Mouse (Mus musculus) cerebellum, adult 11-12 months (tissue): Measurements from ENCODE around the gene Frmpd3.
A peak's percentile ranks its signal among the peaks of the same experiment; 100 is the strongest.
"Not testable (repeated sequence)": the region's sequence is repeated elsewhere in the genome, so short reads cannot be mapped to it uniquely, and the experiment has no call there.

ENCODE experiments used
- DNase-seq: peaks from one replicate; pipeline ENCODE4 v3.0.0; 2022

Gene Frmpd3

GRCm38 (mm10) chrX:140341656-140342392, at the start of gene Frmpd3:
Gene Frmpd3, plus strand, starts transcription at chrX:140342263.
- no peak for DNase-seq

GRCm38 (mm10) chrX:140303731-140304130, 38.3 kb upstream of the Frmpd3 start:
- DNase-seq = no peak

- no peak for DNase-seq
These were observed 36.4 kb upstream of the Frmpd3 start for GRCm38 (mm10) chrX:140305652-140306051.

GRCm38 (mm10) chrX:140317931-140318330, 24.1 kb upstream of the Frmpd3 start:
- DNase-seq = no peak

GRCm38 (mm10) chrX:140319131-140319530, 22.9 kb upstream of the Frmpd3 start:
- DNase-seq = no peak

GRCm38 (mm10) chrX:140320671-140321070, 21.4 kb upstream of the Frmpd3 start:
- DNase-seq = not testable (repeated sequence)

- DNase-seq = no peak
These were observed 515 bp downstream of the Frmpd3 start for GRCm38 (mm10) chrX:140342393-140343163.

GRCm38 (mm10) chrX:140375628-140376027, 33.6 kb downstream of the Frmpd3 start:
- no peak for DNase-seq

- DNase-seq = no peak
These were observed 57.9 kb downstream of the Frmpd3 start for GRCm38 (mm10) chrX:140399986-140400385.

GRCm38 (mm10) chrX:140402904-140403303, 60.8 kb downstream of the Frmpd3 start:
- no peak for DNase-seq

- no peak for DNase-seq
These were observed 64.0 kb downstream of the Frmpd3 start for GRCm38 (mm10) chrX:140406079-140406478.

GRCm38 (mm10) chrX:140406501-140406900, 64.4 kb downstream of the Frmpd3 start:
- no peak for DNase-seq

GRCm38 (mm10) chrX:140407593-140407992, 65.5 kb downstream of the Frmpd3 start:
- DNase-seq = no peak

- no peak for DNase-seq
These were observed 76.4 kb downstream of the Frmpd3 start for GRCm38 (mm10) chrX:140418467-140418866.

GRCm38 (mm10) chrX:140427124-140427523, 85.1 kb downstream of the Frmpd3 start:
- no peak for DNase-seq

- DNase-seq = no peak
These were observed 86.2 kb downstream of the Frmpd3 start for GRCm38 (mm10) chrX:140428252-140428651.

- DNase-seq = no peak
These were observed 87.9 kb downstream of the Frmpd3 start for GRCm38 (mm10) chrX:140429985-140430384.

- peak; percentile 50 for DNase-seq
These were observed 88.4 kb downstream of the Frmpd3 start for GRCm38 (mm10) chrX:140430506-140430905.

GRCm38 (mm10) chrX:140431981-140432380, 89.9 kb downstream of the Frmpd3 start:
- DNase-seq = no peak

- DNase-seq = peak; percentile 12
These were observed 90.7 kb downstream of the Frmpd3 start for GRCm38 (mm10) chrX:140432786-140433185.

GRCm38 (mm10) chrX:140437906-140438305, 95.8 kb downstream of the Frmpd3 start:
- no peak for DNase-seq

- DNase-seq = no peak
These were observed 103.5 kb downstream of the Frmpd3 start for GRCm38 (mm10) chrX:140445551-140445950.

GRCm38 (mm10) chrX:140450071-140450470, 108.0 kb downstream of the Frmpd3 start:
- DNase-seq = no peak

GRCm38 (mm10) chrX:140456279-140456731, 114.2 kb downstream of the Frmpd3 start, which contains the start of gene Prps1:
Gene Prps1, plus strand, starts transcription at chrX:140456613.
- DNase-seq = peak; percentile 79
